Mouse (Mus musculus): ENCODE measurements around the gene Gm49366. TPM values are rescaled to one million over a fixed set of nuclear protein-coding genes. Genes with fewer than 3 reads are reported as not detected.
A peak's percentile ranks its signal among the peaks of the same experiment; 100 is the strongest.
"Not testable (repeated sequence)": the region's sequence is repeated elsewhere in the genome, so short reads cannot be mapped to it uniquely, and the experiment has no call there.

Gene Gm49366
- polyA plus RNA-seq, 1 experiment from 2014 or later, result not detected

DNA sequence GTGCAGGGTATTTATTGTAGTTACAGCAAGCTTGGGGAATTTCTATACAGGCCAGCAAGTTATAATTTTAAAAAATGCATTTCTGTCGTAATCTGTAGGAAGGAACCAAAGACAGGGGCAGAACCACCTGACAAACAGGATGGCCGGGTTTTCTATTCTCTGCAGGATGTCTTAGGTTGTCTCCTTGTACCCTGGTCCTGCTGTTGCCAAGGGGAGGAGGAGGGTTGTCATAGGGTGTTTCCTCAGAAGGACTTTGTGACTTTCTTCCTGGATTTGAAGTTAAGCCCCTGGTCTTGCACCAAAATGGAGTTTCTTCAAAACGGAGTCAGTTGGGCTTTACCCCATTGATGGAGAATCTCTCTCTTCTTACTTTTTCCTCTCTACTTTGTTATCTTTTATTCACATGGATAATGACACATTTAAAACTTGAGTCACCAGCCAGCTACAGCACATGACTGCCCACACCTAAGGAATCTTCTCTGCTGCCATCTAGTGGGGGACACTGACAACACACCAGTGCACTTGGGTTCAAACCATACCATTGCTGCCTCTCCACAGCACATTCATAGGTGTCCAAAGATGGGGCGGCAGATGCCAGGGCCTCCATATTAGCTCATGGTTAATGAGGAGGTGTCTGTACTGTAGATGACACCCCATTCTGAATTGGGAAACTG, 7.9 kb upstream of the Gm49366 start:
- DNase-seq (ENCODE audit: low spot score), result peak; percentile 62

DNA sequence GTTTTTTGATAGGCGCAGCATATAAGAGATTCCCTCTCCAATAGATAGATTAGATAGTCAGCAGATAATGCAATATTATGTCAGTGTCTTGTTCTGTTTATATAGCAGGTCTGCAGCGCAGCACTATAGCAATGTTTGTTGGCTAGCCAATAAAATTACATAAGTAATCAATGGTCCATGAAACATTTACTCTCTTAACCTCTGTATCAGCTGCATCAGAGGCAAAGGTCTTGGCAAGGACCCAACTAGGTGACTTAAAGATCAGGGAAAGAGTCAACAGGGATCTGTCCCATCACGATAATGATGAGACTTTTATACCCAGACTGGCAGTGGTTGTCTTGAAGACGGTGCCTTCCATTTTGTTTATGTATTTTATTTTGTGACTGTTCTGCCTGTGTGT, 5.9 kb upstream of the Gm49366 start:
- DNase-seq (ENCODE audit: low spot score), result no peak

- not testable (repeated sequence) for DNase-seq (ENCODE audit: low spot score)
Measured at GRCm38 (mm10) chr12:84033302-84033701, 5.4 kb upstream of the Gm49366 start.

GRCm38 (mm10) chr12:84034108-84034507, 4.6 kb upstream of the Gm49366 start:
- DNase-seq (ENCODE audit: low spot score), result no peak

DNA sequence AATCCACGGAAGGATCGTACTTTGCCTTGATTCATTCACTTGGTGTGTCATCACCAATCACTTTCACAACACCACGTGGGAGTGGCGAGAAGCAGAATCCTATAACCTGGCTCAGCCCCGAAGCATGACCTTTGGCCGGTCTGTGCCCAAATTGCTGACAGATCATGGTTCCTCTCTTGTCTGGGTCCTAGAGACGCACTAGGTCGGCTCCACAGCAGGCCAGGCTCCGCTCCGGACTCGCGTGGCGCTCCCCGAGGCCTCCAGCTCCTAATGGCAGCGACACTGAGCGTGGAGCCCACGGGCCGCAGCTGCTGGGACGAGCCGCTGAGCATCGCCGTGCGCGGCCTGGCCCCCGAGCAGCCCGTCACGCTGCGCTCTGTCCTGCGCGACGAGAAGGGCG, 494 bp upstream of the Gm49366 start, which contains the start of gene Acot4:
TSS of gene Acot4 (plus strand) at position 139 of the 400 bp plus-strand sequence.
- DNase-seq (ENCODE audit: low spot score), result not testable (repeated sequence)

- no peak for DNase-seq (ENCODE audit: low spot score)
Measured at GRCm38 (mm10) chr12:84042248-84042647, 3.5 kb downstream of the Gm49366 start.

- no peak for DNase-seq (ENCODE audit: low spot score)
Measured at GRCm38 (mm10) chr12:84044045-84044444, 5.3 kb downstream of the Gm49366 start.

DNA sequence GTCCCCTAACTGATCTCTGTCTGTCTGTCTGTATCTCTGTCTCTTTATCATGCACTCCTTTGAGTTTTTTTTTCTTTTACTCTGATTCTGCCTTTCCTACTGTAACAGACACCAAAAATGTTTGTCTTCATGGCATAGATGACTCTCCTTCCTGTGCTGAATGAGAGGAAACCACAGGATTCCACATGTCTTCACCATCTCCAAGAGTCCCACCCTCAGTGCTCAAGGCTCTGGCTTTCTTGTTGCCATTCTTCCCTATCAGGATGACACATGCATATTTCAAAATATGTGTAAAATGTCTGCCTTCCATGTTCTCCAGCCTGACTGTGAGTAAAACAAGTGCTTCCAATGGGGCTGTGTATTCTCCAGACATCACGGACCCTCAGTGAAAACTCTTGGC, 8.2 kb downstream of the Gm49366 start:
- no peak for DNase-seq (ENCODE audit: low spot score)

DNA sequence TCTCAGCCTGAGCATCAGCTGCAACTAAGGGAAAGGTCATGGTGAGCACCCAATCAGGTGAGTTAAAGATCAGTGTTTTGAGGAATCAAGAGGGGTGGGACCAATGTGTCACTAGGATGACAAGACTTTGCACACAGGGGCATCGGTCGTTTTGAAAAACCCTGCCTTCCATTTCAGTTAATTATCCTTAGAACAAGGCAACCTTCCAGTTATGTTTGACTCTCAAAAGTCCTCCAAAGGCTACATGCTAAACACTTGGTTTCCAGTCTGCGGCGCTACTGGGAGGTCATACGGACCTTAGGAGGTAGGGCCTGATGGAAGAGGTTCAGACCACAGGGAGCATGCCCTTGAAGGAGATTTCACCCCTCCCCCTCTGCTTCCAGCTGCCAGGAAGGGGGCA, 12.0 kb downstream of the Gm49366 start:
- DNase-seq (ENCODE audit: low spot score), result not testable (repeated sequence)

DNA sequence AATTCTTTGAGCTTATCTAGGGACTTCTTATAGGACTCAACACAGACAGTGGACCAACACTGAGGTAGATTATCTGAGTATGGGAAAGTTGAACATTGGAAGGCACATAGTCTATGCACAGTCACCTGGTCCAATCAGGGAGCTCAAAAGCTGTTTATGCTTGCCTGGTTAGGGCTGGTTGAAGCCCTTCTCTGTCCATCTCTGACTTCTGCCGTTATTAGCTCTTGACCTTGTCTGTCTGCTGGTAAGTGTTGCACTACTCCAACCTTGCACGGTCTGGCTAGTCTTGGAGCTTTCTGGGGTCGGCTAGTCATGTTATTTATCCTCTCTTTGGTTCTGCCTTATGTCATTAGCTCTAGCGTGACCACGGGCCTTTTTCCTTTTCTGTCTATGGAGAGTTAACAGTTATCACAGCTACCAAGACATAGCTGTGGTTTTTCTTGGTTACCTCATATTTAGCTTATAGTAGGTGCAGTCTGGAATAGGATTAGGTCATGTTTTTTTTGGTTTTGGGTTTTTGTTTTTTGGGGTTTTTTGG, 13.3 kb downstream of the Gm49366 start, which contains the start of gene Acot3:
TSS of gene Acot3 (plus strand) at position 208 of the 538 bp plus-strand sequence.
- DNase-seq (ENCODE audit: low spot score), result no peak

DNA sequence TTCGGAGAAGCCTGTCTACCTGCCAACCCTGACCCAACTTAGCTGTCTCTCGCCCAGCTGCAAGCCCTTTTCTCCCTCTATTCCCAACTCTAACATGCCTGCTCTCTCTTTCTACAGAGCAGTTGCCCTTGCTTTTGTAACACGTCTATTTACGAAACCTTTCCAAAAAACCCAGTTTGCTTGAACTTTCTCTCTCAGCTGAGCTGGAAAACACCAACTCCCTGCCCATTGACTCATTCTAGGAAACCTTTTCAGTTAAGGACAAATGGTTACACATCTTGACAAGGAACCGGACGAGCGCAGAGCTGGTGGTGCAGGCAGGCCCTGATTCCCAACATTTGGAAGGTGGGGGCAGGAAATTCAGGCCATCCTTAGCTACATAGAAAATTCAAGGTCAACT, 13.9 kb downstream of the Gm49366 start:
- DNase-seq (ENCODE audit: low spot score), result no peak

DNA sequence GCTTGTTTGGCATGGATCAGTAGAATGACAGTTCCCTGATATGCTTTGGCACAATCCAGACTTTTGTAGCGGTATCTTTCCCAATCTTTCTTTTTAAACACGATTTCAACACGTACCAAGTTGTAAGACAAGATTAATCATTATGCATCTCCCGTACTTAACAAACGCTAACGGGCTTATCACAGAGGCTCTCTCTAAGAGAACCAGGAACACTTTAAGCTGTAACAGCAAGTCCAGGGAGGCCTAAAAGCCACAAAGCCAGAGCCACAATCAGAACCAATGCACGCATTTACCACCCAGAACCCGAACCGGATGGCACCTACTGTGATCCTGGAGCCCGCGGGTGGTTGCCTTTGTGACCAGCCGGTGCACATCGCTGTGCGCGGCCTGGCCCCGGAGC, 14.4 kb downstream of the Gm49366 start:
- no peak for DNase-seq (ENCODE audit: low spot score)

- DNase-seq (ENCODE audit: low spot score), result no peak
Measured at GRCm38 (mm10) chr12:84053679-84054391, 15.1 kb downstream of the Gm49366 start.

- DNase-seq (ENCODE audit: low spot score), result peak; percentile 61
Measured at GRCm38 (mm10) chr12:84060946-84061345, 22.2 kb downstream of the Gm49366 start.

DNA sequence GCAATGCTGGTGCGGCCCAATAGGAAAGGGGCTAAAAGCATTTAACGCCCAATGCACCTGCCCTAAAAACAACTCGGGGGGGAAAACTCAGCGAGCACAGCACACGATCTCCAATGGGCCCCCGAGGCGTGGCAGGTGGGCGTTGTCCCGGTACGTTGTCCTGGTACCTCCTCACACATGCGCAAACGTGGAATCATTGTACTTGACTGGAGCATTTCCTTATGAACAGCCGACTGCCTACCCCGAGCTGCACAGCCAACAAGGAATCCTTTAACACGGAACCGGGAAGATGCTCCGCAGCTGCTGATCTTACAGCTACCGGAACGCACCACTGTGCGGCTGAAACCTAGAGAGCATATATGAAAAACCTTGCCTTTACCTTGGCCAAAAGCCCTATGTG, 23.6 kb downstream of the Gm49366 start:
- no peak for DNase-seq (ENCODE audit: low spot score)

DNA sequence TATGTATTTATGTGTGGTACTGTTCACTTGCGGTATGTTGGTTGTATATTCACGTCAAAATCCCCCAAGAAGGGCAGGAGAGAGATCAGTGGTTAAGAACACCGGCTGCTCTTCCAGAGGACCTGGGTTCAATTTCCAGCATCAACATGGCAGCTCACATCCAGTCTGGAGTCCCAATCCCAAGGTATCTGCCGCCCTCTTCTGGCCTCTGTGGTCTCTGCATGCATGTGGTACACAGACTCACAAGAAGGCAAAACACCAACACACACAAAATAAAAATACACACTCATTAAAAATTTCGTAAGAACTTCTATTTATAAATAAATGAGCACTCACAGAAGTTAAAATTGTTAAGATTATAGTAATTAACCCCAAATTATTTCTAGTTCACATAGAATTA, 24.5 kb downstream of the Gm49366 start:
- DNase-seq (ENCODE audit: low spot score), result no peak

- no peak for DNase-seq (ENCODE audit: low spot score)
Measured at GRCm38 (mm10) chr12:84063833-84064232, 25.1 kb downstream of the Gm49366 start.

DNA sequence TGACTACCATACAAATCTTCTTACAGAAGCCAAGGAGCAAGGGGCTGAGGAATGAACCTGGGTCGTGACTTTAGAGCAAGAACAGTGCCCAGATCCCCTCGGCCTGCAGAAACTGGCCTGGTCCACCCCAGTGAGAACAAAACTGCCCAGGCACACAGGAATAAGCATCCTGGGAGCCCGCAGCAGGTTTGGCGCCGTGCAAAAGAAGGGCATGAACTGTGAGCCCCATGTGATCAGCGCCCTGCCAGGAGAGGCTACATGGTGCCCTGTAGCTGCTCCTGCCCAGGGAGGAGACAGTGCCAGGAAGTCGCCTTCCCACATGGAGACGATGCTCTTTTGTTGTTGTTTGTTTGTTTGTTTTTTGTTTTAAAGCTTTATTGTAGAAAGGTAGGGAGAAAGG, 25.9 kb downstream of the Gm49366 start:
- no peak for DNase-seq (ENCODE audit: low spot score)

DNA sequence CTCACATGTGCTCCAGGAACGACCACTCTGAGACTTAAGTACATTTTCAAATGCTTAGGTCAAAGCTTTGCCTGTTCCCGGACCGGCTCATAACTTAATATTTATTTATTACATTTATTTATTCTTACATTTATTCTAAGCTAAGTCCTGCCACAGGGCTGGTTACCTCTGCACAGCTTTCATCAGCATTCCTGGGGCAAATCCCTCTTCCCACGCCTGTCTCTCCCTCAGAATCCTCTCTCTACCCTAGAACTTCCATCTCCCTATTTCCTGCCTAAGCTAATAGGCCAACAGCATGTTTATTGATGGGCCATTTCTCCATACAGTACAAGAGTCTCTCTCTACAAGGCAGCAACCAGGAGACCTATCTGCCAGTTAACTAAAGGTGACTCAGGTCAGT, 29.0 kb downstream of the Gm49366 start:
- DNase-seq (ENCODE audit: low spot score), result no peak

- no peak for DNase-seq (ENCODE audit: low spot score)
Measured at GRCm38 (mm10) chr12:84068296-84068695, 29.6 kb downstream of the Gm49366 start.

GRCm38 (mm10) chr12:84068986-84069385, 30.3 kb downstream of the Gm49366 start, which contains the start of gene Acot5:
Acot5 (plus strand) TSS chr12:84069325.
- no peak for DNase-seq (ENCODE audit: low spot score)

- DNase-seq (ENCODE audit: low spot score), result not testable (repeated sequence)
Measured at GRCm38 (mm10) chr12:84069582-84069981, 30.8 kb downstream of the Gm49366 start.
